Mouse (Mus musculus) kidney, postnatal 0 days (tissue): ENCODE data around the gene Pla2g16. TPM values are rescaled to one million over a fixed set of nuclear protein-coding genes. Genes with fewer than 3 reads are reported as not detected.
A peak's percentile ranks its signal among the peaks of the same experiment; 100 is the strongest.

Experiments used
- ATAC-seq: fragments of 200-750 bp; cut with Nextera tagmentation; replicated peaks from 2 replicates; pipeline ENCODE4 v1.8.0; 2017; ENCODE audit warnings: low read depth, moderate number of reproducible peaks, moderate TSS enrichment, moderate library complexity; ENCODE audit not compliant: low FRiP score
- DNase-seq: peaks from one replicate; pipeline ENCODE4 v3.0.0-alpha.2; 2016; ENCODE audit warnings: low spot score
- H3K27ac ChIP-seq: fragments of 300-500 bp; sonication (generic); 2 replicates; pipeline ENCODE4 v1.5.1; 2014; ENCODE audit warnings: mild to moderate bottlenecking
- H3K27me3 ChIP-seq: fragments of 300-500 bp; sonication (generic); 2 replicates; pipeline ENCODE4 v1.6.1; 2014; ENCODE audit warnings: low read length, mixed read lengths; ENCODE audit not compliant: insufficient read depth
- H3K36me3 ChIP-seq: fragments of 300-500 bp; sonication (generic); 2 replicates; pipeline ENCODE4 v1.6.1; 2014; ENCODE audit warnings: low read length, mixed read lengths; ENCODE audit not compliant: insufficient read depth
- H3K4me1 ChIP-seq: fragments of 300-500 bp; sonication (generic); replicated peaks from 2 replicates; pipeline ENCODE4 v1.6.1; 2014; ENCODE audit warnings: antibody characterized with exemption, low read length, mixed read lengths; ENCODE audit not compliant: insufficient read depth
- H3K4me2 ChIP-seq: fragments of 300-500 bp; sonication (generic); 2 replicates; pipeline ENCODE4 v1.6.1; 2014; ENCODE audit warnings: mild to moderate bottlenecking, low read length, moderate library complexity, mixed read lengths
- H3K4me3 ChIP-seq: fragments of 300-500 bp; sonication (generic); replicated peaks from 2 replicates; pipeline ENCODE4 v1.5.1; 2014; ENCODE audit warnings: low read depth, low read length
- H3K9ac ChIP-seq: fragments of 300-500 bp; sonication (generic); 2 replicates; pipeline ENCODE4 v1.6.1; 2014; ENCODE audit warnings: low read depth, low read length
- H3K9me3 ChIP-seq: fragments of 300-500 bp; sonication (generic); replicated peaks from 2 replicates; pipeline ENCODE4 v1.6.1; 2016; ENCODE audit warnings: low read length, inconsistent platforms, mixed read lengths
- CTCF ChIP-seq: IDR thresholded peaks from 2 replicates; pipeline ENCODE4 v1.5.1; 2016; ENCODE audit warnings: antibody characterized with exemption, low read depth, mild to moderate bottlenecking, moderate library complexity
- WGBS: fragments of 180-500 bp; shearing (Covaris S2); extraction: QIAGEN DNeasy Blood & Tissue Kit; methylation state at CpG from one replicate; pipeline ENCODE4 v1.1.7; 2014; 5-methylcytosine and 5-hydroxymethylcytosine counted together
- polyA plus RNA-seq: library from polyadenylated mRNA; unstranded; fragments of >200 nt; fragmentation: Nextera tagmentation; extraction: Ambion mirVana; gene quantifications from 2 replicates; pipeline ENCODE4 v1.2.1, GENCODE M21; 2015

Gene Pla2g16
- polyA plus RNA-seq, 1 experiment from 2014 or later: 20.5 TPM

DNA sequence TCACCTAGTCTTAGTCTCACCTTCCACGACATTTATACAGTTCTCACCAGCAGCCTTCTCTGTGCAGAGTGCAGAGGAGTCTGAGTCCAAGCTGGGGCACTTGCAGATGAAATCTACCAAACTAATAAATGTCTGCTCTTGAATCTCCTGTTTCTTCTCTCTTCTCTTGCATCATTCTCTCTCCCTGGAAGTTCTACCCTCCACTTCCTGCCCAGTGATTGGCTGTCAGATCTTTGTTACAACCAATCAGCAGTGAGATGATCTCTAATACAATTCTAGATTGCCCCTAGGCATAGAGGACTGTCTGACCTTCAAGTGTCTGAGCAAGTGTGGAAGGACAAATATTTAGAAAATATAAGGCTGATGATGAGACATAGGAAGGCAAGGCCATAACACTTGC, 18.9 kb downstream of the Pla2g16 start:
- 84% methylated on average over 1 of the region's 1 CpGs for WGBS
- ATAC-seq (no peak), DNase-seq (no peak)
- Histone ChIP-seq H3K9ac (no peak overlapping the region), H3K27ac (no peak overlapping the region), H3K4me1 (no peaks in the 10 kb centered on the region), H3K36me3 (no peaks in the 10 kb centered on the region), H3K4me2 (no peak overlapping the region), H3K9me3 (no peaks in the 10 kb centered on the region), H3K27me3 (no peaks in the 10 kb centered on the region), H3K4me3 (no peak overlapping the region)
- no peak for TF ChIP-seq CTCF

DNA sequence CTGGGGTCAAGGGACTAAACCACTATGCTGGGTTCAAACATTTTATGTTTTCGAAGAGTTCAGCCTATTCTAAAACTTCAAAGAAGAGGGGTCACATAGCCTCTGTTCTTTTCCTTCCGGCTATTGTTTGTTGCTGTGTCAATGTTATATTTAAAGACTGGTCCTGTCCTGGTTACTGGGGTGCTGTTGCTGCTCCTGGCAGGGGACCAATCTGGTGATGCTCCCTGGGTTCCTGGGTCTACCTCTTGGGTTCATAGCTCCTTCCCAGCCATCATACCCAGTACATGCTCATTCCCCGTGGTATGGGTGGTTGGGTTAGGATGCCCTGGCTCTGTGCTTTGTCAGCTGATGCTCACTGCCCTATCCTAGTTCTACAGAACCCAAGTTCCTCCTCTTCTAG, 20.5 kb downstream of the Pla2g16 start:
- DNase-seq: no peak
- 74% methylated on average over 3 of the region's 3 CpGs for WGBS
- Histone ChIP-seq H3K9ac (no peak overlapping the region), H3K9me3 (no peaks in the 10 kb centered on the region), H3K4me2 (no peak overlapping the region), H3K4me3 (no peak overlapping the region), H3K36me3 (no peaks in the 10 kb centered on the region), H3K27me3 (no peaks in the 10 kb centered on the region), H3K27ac (no peak overlapping the region), H3K4me1 (no peaks in the 10 kb centered on the region)
- no peak for TF ChIP-seq CTCF
- ATAC-seq: no peak

DNA sequence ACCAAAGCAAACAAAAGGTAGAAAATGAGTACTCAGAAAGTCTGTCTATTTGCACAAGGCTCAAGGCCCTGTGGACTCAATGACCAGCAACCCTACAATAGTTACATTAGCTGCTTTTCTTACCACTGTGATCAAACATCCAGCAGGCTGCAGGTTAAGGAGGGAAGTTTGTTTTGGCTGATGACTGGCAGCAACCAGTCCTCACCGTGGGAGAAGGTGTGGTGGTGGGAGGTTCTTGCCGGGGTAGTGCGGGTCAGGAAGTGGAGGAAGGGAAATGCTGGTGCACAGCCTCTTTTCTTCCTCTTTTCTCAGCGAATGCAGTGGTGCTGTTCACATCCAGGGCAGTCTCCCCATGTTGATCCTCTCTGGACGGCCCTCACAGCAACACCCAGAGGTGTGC, 23.8 kb downstream of the Pla2g16 start:
- H3K4me3 ChIP-seq: no peak overlapping the region
- ATAC-seq (no peak), DNase-seq (no peak)
- no peak overlapping the region for H3K4me2 ChIP-seq
- TF ChIP-seq CTCF: no peak
- no peaks in the 10 kb centered on the region for H3K9me3 ChIP-seq
- no peak overlapping the region for H3K27ac ChIP-seq
- H3K9ac ChIP-seq: no peak overlapping the region
- no peaks in the 10 kb centered on the region for H3K27me3 ChIP-seq
- H3K4me1 ChIP-seq: no peaks in the 10 kb centered on the region
- H3K36me3 ChIP-seq: no peaks in the 10 kb centered on the region
- 38% methylated on average over 5 of the region's 5 CpGs for WGBS

DNA sequence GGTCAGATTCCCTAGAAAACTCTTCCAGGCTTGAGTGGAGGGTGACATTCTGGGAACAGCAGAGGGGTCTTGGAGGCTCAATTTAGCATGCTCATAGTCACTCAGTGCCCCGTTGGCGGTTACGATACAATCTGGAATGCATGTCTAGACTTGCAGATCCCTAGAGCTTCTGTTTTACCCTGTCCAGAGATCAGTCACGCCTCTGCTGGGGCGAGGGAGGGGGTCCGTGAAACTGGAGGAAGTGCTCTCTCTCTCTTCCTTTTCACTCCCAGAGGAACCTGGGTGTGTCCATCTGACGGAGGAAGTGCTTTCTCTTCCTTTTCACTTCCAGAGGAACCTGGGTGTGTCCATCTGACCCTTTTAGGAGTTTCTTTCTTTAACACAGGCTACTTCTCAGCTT, 25.8 kb downstream of the Pla2g16 start:
- Histone ChIP-seq H3K4me2 (no peak overlapping the region), H3K36me3 (no peaks in the 10 kb centered on the region), H3K27ac (no peak overlapping the region), H3K4me3 (no peak overlapping the region), H3K9ac (no peak overlapping the region), H3K4me1 (no peaks in the 10 kb centered on the region), H3K27me3 (no peaks in the 10 kb centered on the region), H3K9me3 (no peaks in the 10 kb centered on the region)
- TF ChIP-seq CTCF: no peak
- ATAC-seq (no peak), DNase-seq (peak; percentile 33)
- WGBS: 66% methylated on average over 7 of the region's 7 CpGs

DNA sequence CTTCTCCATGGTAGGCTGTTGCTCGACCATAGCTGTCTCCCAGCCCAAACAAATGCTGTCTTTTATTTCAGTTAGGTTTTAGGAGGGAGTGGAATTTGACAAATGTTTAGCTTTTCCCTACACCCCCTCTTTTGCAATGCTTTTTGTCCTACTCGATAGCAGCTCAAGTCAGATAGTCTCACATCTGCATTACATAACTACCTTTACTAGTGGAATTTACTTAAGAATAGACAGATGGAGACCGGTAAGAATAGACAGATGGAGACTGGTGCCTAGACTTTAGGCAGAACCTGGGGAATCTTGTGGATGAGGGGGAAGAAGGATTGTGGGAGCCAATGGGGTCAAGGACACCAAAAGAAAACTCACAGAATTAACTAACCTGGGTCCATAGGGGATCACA, 26.3 kb downstream of the Pla2g16 start:
- H3K4me2 ChIP-seq: no peak overlapping the region
- no peak overlapping the region for H3K9ac ChIP-seq
- no peak for TF ChIP-seq CTCF
- 78% methylated on average over 3 of the region's 3 CpGs for WGBS
- no peaks in the 10 kb centered on the region for H3K36me3 ChIP-seq
- H3K4me3 ChIP-seq: no peak overlapping the region
- H3K27ac ChIP-seq: no peak overlapping the region
- ATAC-seq (no peak), DNase-seq (no peak)
- no peaks in the 10 kb centered on the region for H3K27me3 ChIP-seq
- H3K9me3 ChIP-seq: no peaks in the 10 kb centered on the region
- no peaks in the 10 kb centered on the region for H3K4me1 ChIP-seq

DNA sequence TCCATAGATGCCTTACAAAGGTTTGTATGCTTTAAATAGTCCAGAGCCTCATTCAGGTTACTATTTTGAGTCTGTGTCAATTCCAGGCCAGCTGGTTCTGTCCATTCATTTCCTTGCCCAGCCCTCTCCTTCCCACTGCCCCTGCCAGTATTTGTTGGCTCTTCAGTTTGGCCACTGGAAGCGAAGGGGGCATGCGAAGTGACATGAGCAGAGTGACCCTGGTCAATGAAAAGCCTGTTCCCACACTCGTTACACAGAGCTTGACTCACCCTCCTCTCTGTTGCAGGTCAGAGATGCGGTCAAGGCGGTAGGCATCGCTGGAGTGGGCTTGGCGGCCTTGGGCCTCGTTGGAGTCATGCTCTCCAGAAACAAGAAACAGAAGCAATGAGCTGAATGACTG, 28.0 kb downstream of the Pla2g16 start:
- Histone ChIP-seq H3K4me2 (no peak overlapping the region), H3K4me1 (no peaks in the 10 kb centered on the region), H3K36me3 (no peaks in the 10 kb centered on the region), H3K27me3 (no peaks in the 10 kb centered on the region), H3K4me3 (no peak overlapping the region), H3K9me3 (no peaks in the 10 kb centered on the region), H3K9ac (no peak overlapping the region), H3K27ac (no peak overlapping the region)
- no peak for DNase-seq
- no peak for ATAC-seq
- 84% methylated on average over 8 of the region's 8 CpGs for WGBS
- TF ChIP-seq CTCF: no peak

DNA sequence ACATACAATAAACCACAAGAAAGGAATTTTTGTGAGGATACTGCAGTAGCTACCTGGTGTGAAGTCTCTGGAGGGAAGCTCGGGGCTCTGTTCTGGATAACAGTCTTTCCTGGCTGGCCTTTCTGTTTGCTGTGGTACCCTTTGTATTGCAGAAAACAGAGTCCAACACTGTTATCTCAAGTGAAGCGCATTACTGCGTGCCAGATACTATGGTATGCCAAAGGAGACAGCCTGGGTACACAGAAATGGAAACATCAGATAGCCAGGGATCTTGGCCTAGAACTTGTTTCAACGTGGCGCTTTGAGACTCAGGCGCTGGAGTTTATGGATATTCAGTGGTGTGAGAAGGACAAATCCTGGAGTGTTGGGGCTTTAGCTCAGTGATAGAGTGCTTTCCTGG, 28.5 kb downstream of the Pla2g16 start:
- Histone ChIP-seq H3K4me3 (no peak overlapping the region), H3K27ac (no peak overlapping the region), H3K36me3 (no peaks in the 10 kb centered on the region), H3K4me1 (no peaks in the 10 kb centered on the region), H3K9me3 (no peaks in the 10 kb centered on the region), H3K9ac (no peak overlapping the region), H3K4me2 (no peak overlapping the region), H3K27me3 (no peaks in the 10 kb centered on the region)
- no peak for DNase-seq
- WGBS: 93% methylated on average over 6 of the region's 6 CpGs
- TF ChIP-seq CTCF: no peak
- no peak for ATAC-seq
